Mouse (Mus musculus) limb, embryonic 14.5 days (tissue): ENCODE data around the gene Gapdh. TPM values are rescaled to one million over a fixed set of nuclear protein-coding genes. Genes with fewer than 3 reads are reported as not detected.
"Not testable (repeated sequence)": the region's sequence is repeated elsewhere in the genome, so short reads cannot be mapped to it uniquely, and the experiment has no call there.

Experiments
- ATAC-seq: fragments of 200-750 bp; cut with Nextera tagmentation; 2 replicates; pipeline ENCODE4 v1.8.0; 2017; ENCODE audit warnings: low read depth, moderate number of reproducible peaks, moderate TSS enrichment; ENCODE audit not compliant: low FRiP score
- DNase-seq: peaks from one replicate; pipeline ENCODE4 v3.0.0-alpha.2; 2015; ENCODE audit warnings: low spot score
- H3K27ac ChIP-seq: fragments of 300-500 bp; sonication (generic); replicated peaks from 2 replicates; pipeline ENCODE4 v1.5.1; 2014; ENCODE audit warnings: low read depth, mild to moderate bottlenecking, low read length, moderate library complexity, mixed read lengths
- H3K27me3 ChIP-seq: fragments of 300-500 bp; sonication (generic); 2 replicates; pipeline ENCODE4 v1.6.1; 2014; ENCODE audit warnings: low read length, mixed read lengths; ENCODE audit not compliant: control insufficient read depth, insufficient read depth
- H3K36me3 ChIP-seq: fragments of 300-500 bp; sonication (generic); 2 replicates; pipeline ENCODE4 v1.6.1; 2014; ENCODE audit warnings: mild to moderate bottlenecking, low read length, moderate library complexity, mixed read lengths; ENCODE audit not compliant: control insufficient read depth, insufficient read depth
- H3K4me1 ChIP-seq: fragments of 300-500 bp; sonication (generic); 2 replicates; pipeline ENCODE4 v1.6.1; 2014; ENCODE audit warnings: antibody characterized with exemption, low read length, mixed read lengths; ENCODE audit not compliant: control insufficient read depth, insufficient read depth
- H3K4me2 ChIP-seq: fragments of 300-500 bp; sonication (generic); replicated peaks from 2 replicates; pipeline ENCODE4 v1.6.1; 2014; ENCODE audit warnings: low read depth, mild to moderate bottlenecking, low read length, moderate library complexity; ENCODE audit not compliant: severe bottlenecking
- H3K4me3 ChIP-seq: fragments of 300-500 bp; sonication (generic); replicated peaks from 2 replicates; pipeline ENCODE4 v1.5.1; 2014; ENCODE audit warnings: low read length
- H3K9ac ChIP-seq: fragments of 300-500 bp; sonication (generic); 2 replicates; pipeline ENCODE4 v1.6.1; 2014; ENCODE audit warnings: mild to moderate bottlenecking, low read depth, low read length, moderate library complexity; ENCODE audit not compliant: severe bottlenecking
- H3K9me3 ChIP-seq: fragments of 300-500 bp; sonication (generic); 2 replicates; pipeline ENCODE4 v1.6.1; 2016; ENCODE audit warnings: low read length; ENCODE audit not compliant: control insufficient read depth
- POLR2A ChIP-seq: fragments of 200-500 bp; IDR thresholded peaks from 2 replicates; pipeline ENCODE4 v1.8.0; 2012; ENCODE audit warnings: inconsistent platforms, mild to moderate bottlenecking, moderate library complexity, borderline replicate concordance; ENCODE audit not compliant: insufficient read depth, insufficient read length; ENCODE audit errors: extremely low read depth
- WGBS: fragments of 180-500 bp; shearing (Covaris S2); extraction: QIAGEN DNeasy Blood & Tissue Kit; methylation state at CpG from one replicate; pipeline ENCODE4 v1.1.7; 2014; 5-methylcytosine and 5-hydroxymethylcytosine counted together
- polyA plus RNA-seq, 2 experiments: library from polyadenylated mRNA; depleted of rRNA in 1 of 2; stranded (reverse) in 1 of 2; unstranded in 1 of 2; fragments of >200 nt; fragmentation: Nextera tagmentation in 1 of 2; extraction: Ambion mirVana in 1 of 2; gene quantifications; 2 replicates each; pipeline versions ENCODE4 v1.2.1 to v1.2.3; 2012 to 2014

The Gapdh gene
- polyA plus RNA-seq, 2 experiments, result 1,691 to 3,758 TPM

- Histone ChIP-seq H3K27ac (peak overlapping the region; percentile 88), H3K4me3 (peak overlapping the region; percentile 96), H3K4me2 (peak overlapping the region; percentile 91), H3K27me3 (no peaks in the 10 kb centered on the region), H3K36me3 (peaks cover 73% of the 10 kb centered on the region), H3K9me3 (no peaks in the 10 kb centered on the region), H3K4me1 (peaks cover 28% of the 10 kb centered on the region), H3K9ac (peak overlapping the region; percentile 96)
- ATAC-seq (peak; percentile 27), DNase-seq (peak; percentile 49)
- 21% methylated on average over 10 of the region's 10 CpGs for WGBS
- TF ChIP-seq POLR2A, result no peak
Observed at GRCm38 (mm10) chr6:125166861-125167650, 789 bp upstream of the Gapdh start.

GRCm38 (mm10) chr6:125165328-125165891, 857 bp downstream of the Gapdh start:
- 2% methylated on average over 32 of the region's 36 CpGs for WGBS
- Histone ChIP-seq H3K4me3 (peak overlapping the region; percentile 96), H3K27me3 (no peaks in the 10 kb centered on the region), H3K36me3 (peaks cover 71% of the 10 kb centered on the region), H3K4me1 (peaks cover 28% of the 10 kb centered on the region), H3K9ac (peak overlapping the region; percentile 96), H3K9me3 (no peaks in the 10 kb centered on the region), H3K27ac (peak overlapping the region; percentile 88), H3K4me2 (peak overlapping the region; percentile 91)
- peak; percentile 100 for TF ChIP-seq POLR2A
- DNase-seq, result peak; percentile 99
- ATAC-seq, result peak; percentile 89

GRCm38 (mm10) chr6:125164672-125165327, 1.5 kb downstream of the Gapdh start:
- Histone ChIP-seq H3K9ac (peak overlapping the region; percentile 96), H3K9me3 (no peaks in the 10 kb centered on the region), H3K4me3 (peak overlapping the region; percentile 96), H3K4me1 (peaks cover 28% of the 10 kb centered on the region), H3K4me2 (peak overlapping the region; percentile 91), H3K27me3 (no peaks in the 10 kb centered on the region), H3K27ac (peak overlapping the region; percentile 87), H3K36me3 (peaks cover 70% of the 10 kb centered on the region)
- no peak for TF ChIP-seq POLR2A
- DNase-seq (peak; percentile 75), ATAC-seq (peak; percentile 3; the same call in 1 of the 2 replicates)
- under 1% methylated on average over 31 of the region's 39 CpGs for WGBS

- H3K27ac ChIP-seq, result peak overlapping the region; percentile 87
- H3K36me3 ChIP-seq, result peaks cover 70% of the 10 kb centered on the region
- 4% methylated on average over 20 of the region's 20 CpGs for WGBS
- H3K4me1 ChIP-seq, result peaks cover 28% of the 10 kb centered on the region
- no peaks in the 10 kb centered on the region for H3K27me3 ChIP-seq
- ATAC-seq (no peak), DNase-seq (peak; percentile 30)
- TF ChIP-seq POLR2A, result no peak
- no peaks in the 10 kb centered on the region for H3K9me3 ChIP-seq
- H3K9ac ChIP-seq, result peak overlapping the region; percentile 96
- peak overlapping the region; percentile 91 for H3K4me2 ChIP-seq
- H3K4me3 ChIP-seq, result peak overlapping the region; percentile 96
Observed at GRCm38 (mm10) chr6:125163801-125164657, 2.2 kb downstream of the Gapdh start.

- H3K4me3 ChIP-seq, H3K27ac ChIP-seq, DNase-seq, H3K27me3 ChIP-seq, H3K9me3 ChIP-seq, ATAC-seq, H3K9ac ChIP-seq, H3K4me2 ChIP-seq: not testable (repeated sequence)
- Histone ChIP-seq H3K36me3 (peaks cover 68% of the 10 kb centered on the region), H3K4me1 (peaks cover 28% of the 10 kb centered on the region)
- 74% methylated on average over 10 of the region's 16 CpGs for WGBS
Observed at GRCm38 (mm10) chr6:125162615-125163305, 3.5 kb downstream of the Gapdh start.

- not testable (repeated sequence) for H3K27ac ChIP-seq, ATAC-seq, H3K27me3 ChIP-seq, H3K4me3 ChIP-seq, H3K9ac ChIP-seq, H3K9me3 ChIP-seq, H3K4me2 ChIP-seq
- WGBS, result 2% methylated on average over 3 of the region's 5 CpGs
- H3K36me3 ChIP-seq, result peaks cover 68% of the 10 kb centered on the region
- peak; percentile 72 for DNase-seq
- H3K4me1 ChIP-seq, result peaks cover 20% of the 10 kb centered on the region
Observed at GRCm38 (mm10) chr6:125161971-125162370, 4.3 kb downstream of the Gapdh start.
